ENCODE assay signal across 23 mouse cellular contexts in genomic region chr10:3700225-3701073, GRCm38 (mm10). TPM values are rescaled to one million over a fixed set of nuclear protein-coding genes. Genes with fewer than 3 reads are reported as not detected.
DNase-seq lines count a peak whose midpoint lies in the region; ATAC-seq and TF ChIP-seq lines count a peak whose summit lies in the region.
"Had no signal": no experiment of that assay in that cellular context is flagged by ENCODE, and none has a peak within 500 bp of the region (broad histone marks: within the 10 kb centered on the region; RNA-seq: fewer than 3 reads in every experiment).

No protein-coding gene starts in this region.

- H3K9me3 ChIP-seq in liver, postnatal 0 days (ENCODE audit: low read length) = no peaks in the 10 kb centered on the region
- H3K9me3 ChIP-seq in intestine, embryonic 15.5 days = no peaks in the 10 kb centered on the region
- no peaks in the 10 kb centered on the region for H3K9me3 ChIP-seq in limb, embryonic 13.5 days
- no peaks in the 10 kb centered on the region for H3K9me3 ChIP-seq in stomach, postnatal 0 days (ENCODE audit: control insufficient read depth, low read length)
- H3K9me3 ChIP-seq in forebrain, embryonic 13.5 days (replicated peaks) = no peaks in the 10 kb centered on the region
- H3K9me3 ChIP-seq: forebrain, embryonic 10.5 days; heart, embryonic 13.5 days; kidney, embryonic 15.5 days; midbrain, embryonic 12.5 days had no signal

- no peak overlapping the region for H3K4me2 ChIP-seq in liver, postnatal 0 days (ENCODE audit: low read depth, low read length)
- no peak overlapping the region for H3K4me2 ChIP-seq in intestine, embryonic 15.5 days (replicated peaks)
- H3K4me2 ChIP-seq in limb, embryonic 13.5 days (replicated peaks) = no peak overlapping the region
- H3K4me2 ChIP-seq in stomach, postnatal 0 days (replicated peaks; ENCODE audit: low read depth) = no peak overlapping the region
- H3K4me2 ChIP-seq in forebrain, embryonic 13.5 days = no peak overlapping the region
- H3K4me2 ChIP-seq: heart, embryonic 13.5 days; hindbrain, embryonic 14.5 days; kidney, embryonic 15.5 days; midbrain, embryonic 12.5 days had no signal

- TF ChIP-seq EP300 in liver, postnatal 0 days (IDR thresholded peaks at IDR 0.05; ENCODE audit: low read depth) = no peak
- no peak for TF ChIP-seq EP300 in stomach, postnatal 0 days (optimal IDR thresholded peaks at IDR 0.05)

- peak overlapping the region; percentile 48; the same call in 1 of the 2 replicates for H3K27ac ChIP-seq in liver, postnatal 0 days (ENCODE audit: low read depth)
- H3K27ac ChIP-seq in intestine, embryonic 15.5 days = no peak overlapping the region
- peak overlapping the region; percentile 55 for H3K27ac ChIP-seq in limb, embryonic 13.5 days
- no peak overlapping the region for H3K27ac ChIP-seq in stomach, postnatal 0 days (replicated peaks)
- H3K27ac ChIP-seq in forebrain, embryonic 13.5 days = no peak overlapping the region
- H3K27ac ChIP-seq: forebrain, embryonic 10.5 days; heart, embryonic 13.5 days; hindbrain, embryonic 14.5 days; kidney, embryonic 15.5 days; liver, embryonic 14.5 days; midbrain, embryonic 12.5 days had no signal

- peak; percentile 82 for ATAC-seq in liver, postnatal 0 days
- ATAC-seq in intestine, embryonic 15.5 days = peak; percentile 89
- ATAC-seq in limb, embryonic 13.5 days (ENCODE audit: low FRiP score, low read depth) = peak; percentile 66
- peak; percentile 57; the same call in 1 of the 2 replicates for ATAC-seq in stomach, postnatal 0 days (ENCODE audit: low FRiP score, low TSS enrichment)
- no peak for ATAC-seq in forebrain, embryonic 13.5 days
- ATAC-seq: forebrain, postnatal 0 days; inflammation-experienced regulatory T-cells, adult 6 months had no signal

- H3K4me1 ChIP-seq in liver, postnatal 0 days (ENCODE audit: insufficient read depth) = no peaks in the 10 kb centered on the region
- no peaks in the 10 kb centered on the region; the same call in 1 of the 2 replicates for H3K4me1 ChIP-seq in intestine, embryonic 15.5 days (replicated peaks)
- H3K4me1 ChIP-seq in limb, embryonic 13.5 days = peaks cover 52% of the 10 kb centered on the region
- H3K4me1 ChIP-seq in stomach, postnatal 0 days (replicated peaks; ENCODE audit: control insufficient read depth, insufficient read depth) = no peaks in the 10 kb centered on the region
- H3K4me1 ChIP-seq in forebrain, embryonic 13.5 days = no peaks in the 10 kb centered on the region
- H3K4me1 ChIP-seq: forebrain, embryonic 10.5 days; midbrain, embryonic 12.5 days had no signal

- peak; percentile 56 for DNase-seq in liver, postnatal 0 days
- no peak for DNase-seq in liver
- peak; percentile 66 for DNase-seq in stomach, postnatal 0 days (ENCODE audit: low spot score)
- DNase-seq in right cerebral cortex, adult 2 months (ENCODE audit: low spot score in 2 of 2) = no peak
- DNase-seq: adrenal gland, postnatal 10 days; cerebellum, adult 18-20 months; cerebellum, postnatal 25 days; forebrain, postnatal 0 days; gastrocnemius, postnatal 14 days; heart, adult 18-20 months; kidney, postnatal 36 days; lung, postnatal 14 days; thymus, postnatal 14 days had no signal

- H3K9ac ChIP-seq in liver, postnatal 0 days (replicated peaks) = no peak overlapping the region
- H3K9ac ChIP-seq in intestine, embryonic 15.5 days = no peak overlapping the region
- H3K9ac ChIP-seq in limb, embryonic 13.5 days = no peak overlapping the region
- H3K9ac ChIP-seq in stomach, postnatal 0 days (ENCODE audit: low read length) = no peak overlapping the region
- no peak overlapping the region for H3K9ac ChIP-seq in forebrain, embryonic 13.5 days
- H3K9ac ChIP-seq: forebrain, postnatal 0 days; heart, embryonic 13.5 days; hindbrain, embryonic 14.5 days; kidney, embryonic 15.5 days; liver, embryonic 14.5 days; midbrain, embryonic 12.5 days had no signal

- H3K4me3 ChIP-seq in liver, postnatal 0 days (ENCODE audit: low read depth, low read length) = no peak overlapping the region
- no peak overlapping the region for H3K4me3 ChIP-seq in intestine, embryonic 15.5 days (replicated peaks)
- H3K4me3 ChIP-seq in limb, embryonic 13.5 days = no peak overlapping the region
- H3K4me3 ChIP-seq in stomach, postnatal 0 days (ENCODE audit: low read depth, low read length) = no peak overlapping the region
- no peak overlapping the region for H3K4me3 ChIP-seq in forebrain, embryonic 13.5 days
- H3K4me3 ChIP-seq: forebrain, embryonic 10.5 days; heart, embryonic 13.5 days; kidney, embryonic 15.5 days; midbrain, embryonic 12.5 days had no signal

- 57% methylated on average over 12 of the region's 12 CpGs for WGBS in liver, postnatal 0 days (ENCODE audit: insufficient replicate concordance)
- WGBS in intestine, embryonic 15.5 days = 41% methylated on average over 12 of the region's 12 CpGs
- 33% methylated on average over 12 of the region's 12 CpGs for WGBS in limb, embryonic 13.5 days
- 33% methylated on average over 12 of the region's 12 CpGs for WGBS in stomach, postnatal 0 days
- 81% methylated on average over 12 of the region's 12 CpGs for WGBS in forebrain, embryonic 13.5 days

- no peaks in the 10 kb centered on the region for H3K27me3 ChIP-seq in liver, postnatal 0 days (ENCODE audit: insufficient read depth, low read length)
- H3K27me3 ChIP-seq in intestine, embryonic 15.5 days (replicated peaks) = no peaks in the 10 kb centered on the region
- no peaks in the 10 kb centered on the region for H3K27me3 ChIP-seq in limb, embryonic 13.5 days
- no peaks in the 10 kb centered on the region for H3K27me3 ChIP-seq in stomach, postnatal 0 days (ENCODE audit: control insufficient read depth, insufficient read depth, low read length)
- no peaks in the 10 kb centered on the region for H3K27me3 ChIP-seq in forebrain, embryonic 13.5 days
- H3K27me3 ChIP-seq: kidney, embryonic 15.5 days; midbrain, embryonic 12.5 days had no signal

- no peaks in the 10 kb centered on the region for H3K36me3 ChIP-seq in liver, postnatal 0 days (replicated peaks; ENCODE audit: insufficient read depth, low read length)
- no peaks in the 10 kb centered on the region for H3K36me3 ChIP-seq in intestine, embryonic 15.5 days
- no peaks in the 10 kb centered on the region for H3K36me3 ChIP-seq in limb, embryonic 13.5 days
- H3K36me3 ChIP-seq in stomach, postnatal 0 days (ENCODE audit: control insufficient read depth, insufficient read depth, low read length) = no peaks in the 10 kb centered on the region
- H3K36me3 ChIP-seq in forebrain, embryonic 13.5 days (ENCODE audit: poor library complexity, severe bottlenecking) = no peaks in the 10 kb centered on the region
- H3K36me3 ChIP-seq: forebrain, embryonic 10.5 days; heart, embryonic 13.5 days; kidney, embryonic 15.5 days; midbrain, embryonic 12.5 days had no signal

- TF ChIP-seq CTCF in liver, postnatal 0 days (IDR thresholded peaks at IDR 0.05; ENCODE audit: low read depth) = no peak
- no peak for TF ChIP-seq CTCF in stomach, postnatal 0 days (IDR thresholded peaks at IDR 0.05; ENCODE audit: low read depth)

RNA-seq across cellular contexts. Expression of gene Plekhg1, which starts 39.7 kb away (rescaled TPM):
- 1.4 and 1.7 TPM in 2 replicates for polyA plus RNA-seq in liver, postnatal 0 days (2015; fragmentation: Nextera tagmentation; extraction: Ambion mirVana)
- 5.9 and 7.5 TPM in 2 replicates for polyA plus RNA-seq in intestine, embryonic 15.5 days (2015; fragmentation: Nextera tagmentation; extraction: Ambion mirVana)
- polyA plus RNA-seq in limb, embryonic 13.5 days (2015; fragmentation: Nextera tagmentation; extraction: Ambion mirVana) = 15.9 and 16.9 TPM in 2 replicates
- polyA plus RNA-seq in stomach, postnatal 0 days (2015; fragmentation: Nextera tagmentation; extraction: Ambion mirVana) = 4.7 and 4.8 TPM in 2 replicates
- 4.0 and 5.5 TPM in 2 replicates for polyA plus RNA-seq in forebrain, embryonic 13.5 days (2015; fragmentation: Nextera tagmentation; extraction: Ambion mirVana)

Comparison
In these comparisons a context has a peak if more than half of its experiments do, and no peak if none do; other contexts are left out.
1. DNase-seq: peak in liver, postnatal 0 days (single experiment) and stomach, postnatal 0 days (single experiment); none in liver (single experiment) and right cerebral cortex, adult 2 months (0 of 2).
2. H3K27ac ChIP-seq: peak in liver, postnatal 0 days (single experiment) and limb, embryonic 13.5 days (single experiment); none in intestine, embryonic 15.5 days (single experiment), stomach, postnatal 0 days (single experiment) and forebrain, embryonic 13.5 days (single experiment).